Mouse (Mus musculus): ENCODE results near the gene Inpp5k. TPM values are rescaled to one million over a fixed set of nuclear protein-coding genes. Genes with fewer than 3 reads are reported as not detected.

Gene Inpp5k
- polyA plus RNA-seq, 1 experiment, result 81.3 TPM

DNA sequence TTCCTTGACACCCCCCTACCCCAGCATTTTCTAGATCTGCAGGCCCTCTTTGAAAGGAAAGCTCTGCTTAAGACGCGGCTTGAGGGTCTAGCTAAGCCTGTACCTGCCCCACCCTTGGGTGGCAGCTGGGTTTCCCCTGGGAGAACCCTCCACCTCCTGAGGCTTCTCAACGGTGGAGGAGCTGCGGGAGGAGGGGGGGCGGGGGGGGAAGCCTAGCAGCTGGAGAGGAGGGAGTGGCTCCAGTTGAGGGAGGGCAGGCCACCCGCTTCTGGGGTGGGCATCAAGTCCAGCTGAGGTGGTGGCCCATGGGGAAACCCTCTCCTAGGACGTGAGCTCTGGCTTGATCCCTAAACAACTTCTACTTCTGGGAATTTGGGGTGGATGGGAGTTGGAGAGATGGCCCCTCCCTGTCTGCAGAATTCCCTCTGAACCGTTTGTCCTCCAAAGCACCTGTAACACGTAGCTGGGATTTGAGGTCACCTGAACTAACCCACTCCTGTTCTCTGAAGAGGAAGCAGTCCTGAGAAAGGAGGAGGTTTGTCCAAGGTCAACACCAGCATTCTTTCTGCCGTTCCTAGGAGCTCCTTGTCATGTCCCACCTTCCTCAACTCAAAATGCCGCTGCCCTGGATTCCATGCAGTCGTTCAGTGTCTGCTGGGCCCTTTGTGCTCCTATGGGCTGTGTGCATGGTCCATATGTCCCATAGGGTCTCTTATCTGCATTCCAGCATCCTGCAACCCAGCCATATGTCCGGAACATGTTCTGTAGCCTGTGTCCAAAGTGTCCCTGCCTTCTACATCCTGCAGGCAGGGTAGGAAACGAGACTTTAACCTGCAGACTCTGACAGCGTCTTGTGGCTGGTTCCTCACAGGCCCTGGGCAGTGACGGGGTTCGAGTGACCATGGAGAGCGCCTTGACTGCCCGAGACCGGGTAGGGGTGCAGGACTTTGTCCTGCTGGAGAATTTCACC, 26.1 kb downstream of the Inpp5k start:
- no peak for DNase-seq
- WGBS, result 68% methylated on average over 20 of the region's 20 CpGs
- no peak overlapping the region for H3K27ac ChIP-seq (ENCODE audit: insufficient read depth, low read length)
- H3K4me3 ChIP-seq (replicated peaks; ENCODE audit: insufficient read depth, low read depth, low read length), result peak overlapping the region; percentile 90
- peaks cover 22% of the 10 kb centered on the region for H3K4me1 ChIP-seq (ENCODE audit: control insufficient read depth, insufficient read depth, low read length)
- no peak for TF ChIP-seq POLR2A (IDR thresholded peaks at IDR 0.05; ENCODE audit: borderline replicate concordance, insufficient read depth, low read length)
- TF ChIP-seq CTCF (IDR thresholded peaks at IDR 0.05; ENCODE audit: borderline replicate concordance, insufficient read depth, low read depth, low read length), result no peak
- H3K27me3 ChIP-seq (ENCODE audit: control insufficient read depth, insufficient read depth, low read length), result no peaks in the 10 kb centered on the region

DNA sequence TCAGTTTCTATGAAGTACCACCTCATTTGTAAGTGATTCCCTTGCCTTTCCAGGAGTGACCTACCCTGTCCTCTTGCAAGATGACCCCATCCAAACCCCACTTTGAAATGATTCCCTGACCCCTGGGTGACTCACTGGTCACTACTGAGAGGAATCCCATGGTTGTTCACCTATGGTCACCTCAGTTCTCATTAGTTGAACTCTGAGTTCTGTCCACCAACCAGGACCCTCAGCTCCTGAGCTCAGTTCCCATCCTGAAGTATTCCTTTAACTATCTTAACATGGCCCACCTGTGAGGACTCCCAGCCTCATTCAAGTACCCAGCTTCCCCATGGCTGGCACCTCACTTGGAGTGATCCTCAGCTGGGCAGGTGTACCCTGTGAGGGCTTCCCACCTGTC, 27.1 kb downstream of the Inpp5k start:
- Histone ChIP-seq H3K4me1 (ENCODE audit: control insufficient read depth, insufficient read depth, low read length) (peaks cover 22% of the 10 kb centered on the region), H3K27me3 (ENCODE audit: control insufficient read depth, insufficient read depth, low read length) (no peaks in the 10 kb centered on the region), H3K27ac (ENCODE audit: insufficient read depth, low read length) (no peak overlapping the region), H3K4me3 (replicated peaks; ENCODE audit: insufficient read depth, low read depth, low read length) (no peak overlapping the region)
- DNase-seq, result no peak
- no peak for TF ChIP-seq CTCF (IDR thresholded peaks at IDR 0.05; ENCODE audit: borderline replicate concordance, insufficient read depth, low read depth, low read length)
- no peak for TF ChIP-seq POLR2A (IDR thresholded peaks at IDR 0.05; ENCODE audit: borderline replicate concordance, insufficient read depth, low read length)

DNA sequence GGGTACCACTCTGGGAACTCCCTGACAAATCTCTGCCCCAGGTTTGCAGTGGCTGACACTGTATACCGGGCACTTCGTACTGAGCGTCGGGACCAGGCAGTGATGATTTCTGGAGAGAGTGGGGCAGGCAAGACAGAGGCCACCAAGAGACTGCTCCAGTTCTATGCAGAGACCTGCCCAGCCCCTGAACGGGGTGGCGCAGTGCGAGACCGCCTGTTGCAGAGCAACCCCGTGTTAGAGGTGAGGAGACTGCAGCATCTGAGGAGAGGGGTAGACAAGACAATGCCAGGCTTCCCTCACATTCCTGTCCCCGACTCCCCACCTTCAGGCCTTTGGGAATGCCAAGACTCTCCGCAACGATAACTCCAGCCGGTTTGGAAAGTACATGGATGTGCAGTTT, 27.5 kb downstream of the Inpp5k start:
- 90% methylated on average over 13 of the region's 13 CpGs for WGBS
- DNase-seq, result no peak
- Histone ChIP-seq H3K4me3 (replicated peaks; ENCODE audit: insufficient read depth, low read depth, low read length) (no peak overlapping the region), H3K27ac (ENCODE audit: insufficient read depth, low read length) (no peak overlapping the region), H3K4me1 (ENCODE audit: control insufficient read depth, insufficient read depth, low read length) (peaks cover 19% of the 10 kb centered on the region), H3K27me3 (ENCODE audit: control insufficient read depth, insufficient read depth, low read length) (no peaks in the 10 kb centered on the region)
- TF ChIP-seq POLR2A (IDR thresholded peaks at IDR 0.05; ENCODE audit: borderline replicate concordance, insufficient read depth, low read length), result no peak
- TF ChIP-seq CTCF (IDR thresholded peaks at IDR 0.05; ENCODE audit: borderline replicate concordance, insufficient read depth, low read depth, low read length), result no peak

DNA sequence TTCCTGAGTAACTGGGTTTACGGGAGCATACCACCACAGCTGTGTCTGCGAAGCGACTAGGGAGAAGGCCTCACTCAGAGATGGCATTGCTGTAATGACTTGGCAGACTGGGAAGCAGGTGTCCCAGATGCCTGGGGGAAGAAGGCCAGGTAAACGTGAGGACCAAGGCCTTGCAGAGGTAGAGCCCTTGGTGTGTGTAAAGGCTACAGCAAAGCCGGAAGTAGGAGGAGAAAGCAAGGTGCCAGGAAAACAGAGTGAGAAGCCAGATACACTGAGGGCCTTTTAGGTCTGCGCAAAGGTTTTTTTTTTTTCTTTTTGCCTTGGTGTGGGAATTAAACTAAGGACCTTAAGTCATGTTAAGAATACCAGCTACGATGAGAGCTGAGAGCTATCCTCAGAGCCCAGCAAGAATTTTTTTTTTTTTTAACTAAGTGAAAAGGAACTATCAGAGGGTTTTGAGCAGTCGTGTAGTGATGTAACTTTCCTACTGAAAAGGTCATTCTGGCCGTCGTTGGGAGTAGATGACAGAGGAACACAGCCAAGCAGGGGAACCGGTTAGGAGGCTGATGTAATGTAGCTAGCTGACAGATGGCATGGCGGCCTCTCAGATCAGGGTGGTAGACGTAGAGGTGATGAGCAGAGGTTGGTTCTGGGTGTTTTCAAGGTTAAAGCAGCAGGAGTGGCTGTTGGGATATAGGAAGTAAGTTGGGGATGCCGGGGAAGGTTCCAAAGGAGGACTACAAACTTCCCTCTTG, 28.4 kb downstream of the Inpp5k start:
- 52% methylated on average over 14 of the region's 14 CpGs for WGBS
- peak in 1 of 2 experiments; percentile 53 for DNase-seq

DNA sequence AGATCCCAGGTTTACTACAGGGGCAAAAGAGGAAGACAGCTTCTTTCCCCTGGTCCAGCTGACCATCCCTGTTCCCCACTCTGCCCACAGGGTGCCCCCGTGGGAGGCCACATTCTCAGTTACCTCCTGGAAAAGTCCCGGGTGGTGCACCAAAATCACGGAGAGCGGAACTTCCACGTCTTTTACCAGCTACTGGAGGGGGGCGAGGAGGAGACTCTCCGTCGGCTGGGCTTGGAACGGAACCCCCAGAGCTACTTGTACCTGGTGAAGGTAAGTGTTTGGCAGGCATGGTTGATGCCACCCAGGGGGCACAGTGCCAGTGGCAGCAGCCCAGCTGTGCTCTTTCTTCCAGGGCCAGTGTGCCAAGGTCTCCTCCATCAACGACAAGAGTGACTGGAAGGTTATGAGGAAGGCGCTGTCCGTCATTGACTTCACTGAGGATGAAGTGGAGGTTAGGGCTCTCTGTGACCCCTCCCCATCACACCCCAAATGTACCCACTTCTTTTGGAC, 29.3 kb downstream of the Inpp5k start:
- 86% methylated on average over 12 of the region's 12 CpGs for WGBS
- Histone ChIP-seq H3K27ac (ENCODE audit: insufficient read depth, low read length) (no peak overlapping the region), H3K4me1 (ENCODE audit: control insufficient read depth, insufficient read depth, low read length) (peaks cover 13% of the 10 kb centered on the region), H3K27me3 (ENCODE audit: control insufficient read depth, insufficient read depth, low read length) (no peaks in the 10 kb centered on the region), H3K4me3 (replicated peaks; ENCODE audit: insufficient read depth, low read depth, low read length) (no peak overlapping the region)
- no peak for DNase-seq
- TF ChIP-seq CTCF (IDR thresholded peaks at IDR 0.05; ENCODE audit: borderline replicate concordance, insufficient read depth, low read depth, low read length), result no peak
- no peak for TF ChIP-seq POLR2A (IDR thresholded peaks at IDR 0.05; ENCODE audit: borderline replicate concordance, insufficient read depth, low read length)

More for the DNA sequence above, 28.4 kb downstream of the Inpp5k start:
- H3K4me1 ChIP-seq (ENCODE audit: control insufficient read depth, insufficient read depth, low read length), result peaks cover 17% of the 10 kb centered on the region
- H3K4me3 ChIP-seq (replicated peaks; ENCODE audit: insufficient read depth, low read depth, low read length), result no peak overlapping the region
- no peak overlapping the region; the same call in 1 of the 2 replicates for H3K27ac ChIP-seq (ENCODE audit: insufficient read depth, low read length)
- H3K27me3 ChIP-seq (ENCODE audit: control insufficient read depth, insufficient read depth, low read length), result no peaks in the 10 kb centered on the region
- TF ChIP-seq POLR2A (IDR thresholded peaks at IDR 0.05; ENCODE audit: borderline replicate concordance, insufficient read depth, low read length), result no peak
- no peak for TF ChIP-seq CTCF (IDR thresholded peaks at IDR 0.05; ENCODE audit: borderline replicate concordance, insufficient read depth, low read depth, low read length)

DNA sequence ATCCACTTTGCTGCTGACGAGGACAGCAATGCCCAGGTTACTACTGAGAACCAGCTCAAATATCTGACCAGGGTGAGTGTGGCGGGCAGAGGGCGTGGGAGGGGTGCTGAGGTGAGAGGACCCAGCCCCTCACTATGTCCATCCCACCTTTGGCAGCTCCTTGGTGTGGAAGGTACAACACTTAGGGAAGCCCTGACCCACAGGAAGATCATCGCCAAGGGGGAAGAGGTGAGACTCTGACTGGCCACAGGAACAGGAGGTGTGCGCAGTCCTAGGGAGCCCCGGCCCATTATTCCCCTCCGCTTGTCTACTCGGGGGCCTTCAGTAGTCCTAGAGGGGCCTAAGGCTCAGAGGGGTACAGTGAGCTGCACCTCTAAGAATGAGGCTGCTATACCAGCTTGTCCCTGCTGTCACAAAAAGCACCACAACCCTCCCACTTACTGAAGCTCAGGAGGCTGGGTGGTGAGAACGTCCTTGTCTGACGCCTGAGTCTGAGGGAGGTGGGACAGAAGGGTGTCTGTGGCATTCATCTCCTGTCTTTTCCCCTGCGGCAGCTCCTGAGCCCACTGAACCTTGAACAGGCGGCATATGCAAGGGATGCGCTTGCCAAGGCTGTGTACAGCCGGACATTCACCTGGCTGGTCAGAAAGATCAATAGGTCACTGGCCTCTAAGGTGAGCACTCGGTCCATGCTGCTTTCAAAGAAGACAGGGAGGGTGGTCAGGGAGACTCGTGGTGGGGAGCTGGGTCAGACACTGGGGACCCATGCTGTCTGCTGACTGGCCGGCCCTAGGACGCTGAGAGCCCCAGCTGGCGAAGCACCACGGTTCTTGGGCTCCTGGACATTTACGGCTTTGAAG, 30.4 kb downstream of the Inpp5k start:
- no peak overlapping the region for H3K27ac ChIP-seq (ENCODE audit: insufficient read depth, low read length)
- no peak overlapping the region for H3K4me3 ChIP-seq (replicated peaks; ENCODE audit: insufficient read depth, low read depth, low read length)
- DNase-seq, result no peak
- TF ChIP-seq CTCF (IDR thresholded peaks at IDR 0.05; ENCODE audit: borderline replicate concordance, insufficient read depth, low read depth, low read length), result no peak
- H3K27me3 ChIP-seq (ENCODE audit: control insufficient read depth, insufficient read depth, low read length), result no peaks in the 10 kb centered on the region
- WGBS, result 89% methylated on average over 21 of the region's 21 CpGs
- H3K4me1 ChIP-seq (ENCODE audit: control insufficient read depth, insufficient read depth, low read length), result peaks cover 12% of the 10 kb centered on the region

DNA sequence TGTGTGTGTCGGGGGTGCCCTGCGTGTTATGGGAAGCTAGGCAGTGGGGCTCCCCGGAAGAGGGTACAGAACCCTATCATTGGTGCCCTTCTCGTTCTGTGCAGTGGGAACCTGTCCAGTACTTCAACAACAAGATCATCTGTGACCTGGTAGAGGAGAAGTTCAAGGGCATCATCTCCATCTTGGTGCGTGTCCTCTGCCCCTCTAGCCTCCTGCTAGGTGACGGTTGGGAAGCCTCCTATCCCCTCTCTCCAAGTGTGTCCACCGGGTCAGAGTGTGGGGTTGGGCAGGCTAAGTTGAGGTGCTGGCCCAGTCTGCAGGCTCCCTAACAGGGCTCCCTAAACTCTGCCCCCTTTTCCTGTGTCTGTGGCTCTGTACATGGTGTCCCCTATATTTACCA, 31.3 kb downstream of the Inpp5k start:
- TF ChIP-seq POLR2A (IDR thresholded peaks at IDR 0.05; ENCODE audit: borderline replicate concordance, insufficient read depth, low read length) (no peak), CTCF (IDR thresholded peaks at IDR 0.05; ENCODE audit: borderline replicate concordance, insufficient read depth, low read depth, low read length) (no peak)
- Histone ChIP-seq H3K4me3 (replicated peaks; ENCODE audit: insufficient read depth, low read depth, low read length) (no peak overlapping the region), H3K27me3 (ENCODE audit: control insufficient read depth, insufficient read depth, low read length) (no peaks in the 10 kb centered on the region), H3K4me1 (ENCODE audit: control insufficient read depth, insufficient read depth, low read length) (peaks cover 7% of the 10 kb centered on the region), H3K27ac (ENCODE audit: insufficient read depth, low read length) (no peak overlapping the region)
- no peak for DNase-seq
- WGBS, result 94% methylated on average over 7 of the region's 7 CpGs
